Mouse (Mus musculus): ENCODE measurements at regions not wholly inside any gene's neighbourhood (a gene's known extent, or its start where the extent isn't known, plus 50 kb on each side); places are given as distances from the start of the nearest gene placed in this dataset.
A peak's percentile ranks its signal among the peaks of the same experiment; 100 is the strongest.

DNA sequence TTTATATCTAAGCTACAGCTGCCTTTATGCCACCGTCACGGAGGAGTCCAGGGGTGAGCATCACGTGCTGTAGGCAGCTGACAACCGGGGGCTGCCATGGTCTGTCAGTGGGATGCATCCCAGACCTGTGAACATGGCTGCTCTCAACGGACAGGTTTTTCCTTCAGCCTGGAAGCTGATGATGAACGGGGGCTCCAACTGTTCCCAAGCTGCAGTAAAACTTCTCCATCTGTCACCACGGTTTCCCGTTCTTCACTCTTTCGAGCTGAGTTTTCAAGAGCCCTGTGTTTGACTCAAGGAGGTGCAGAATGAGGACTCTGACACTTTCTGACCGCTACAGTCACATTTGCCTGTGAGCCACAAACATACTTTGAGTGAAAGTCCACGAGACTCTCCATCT lies 535.7 kb upstream of the Tmem132c start:
- intact Hi-C loops (cut with DNase I), result no loop called here
- no peak for DNase-seq

DNA sequence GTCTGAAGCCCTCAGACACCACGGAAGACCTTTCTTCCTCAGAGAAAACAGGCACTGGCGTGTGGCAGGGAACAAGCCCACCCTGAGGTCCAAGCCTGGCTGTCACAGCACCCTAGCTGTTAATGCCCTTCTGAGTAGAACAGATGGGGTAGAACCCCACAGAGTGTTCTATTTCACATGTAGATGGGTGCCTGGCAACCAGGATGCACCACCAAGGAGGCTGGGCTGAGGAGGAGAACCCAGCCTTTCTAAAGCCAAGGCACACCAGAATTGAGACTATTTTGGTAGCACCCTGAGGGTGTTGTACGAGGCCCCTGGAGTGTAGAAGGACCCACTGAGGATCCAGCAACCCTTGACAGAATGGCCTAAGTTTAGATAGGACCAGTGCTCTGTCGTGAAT lies 534.9 kb upstream of the Tmem132c start:
- intact Hi-C loops (cut with DNase I), result no loop called here
- DNase-seq, result no peak

DNA sequence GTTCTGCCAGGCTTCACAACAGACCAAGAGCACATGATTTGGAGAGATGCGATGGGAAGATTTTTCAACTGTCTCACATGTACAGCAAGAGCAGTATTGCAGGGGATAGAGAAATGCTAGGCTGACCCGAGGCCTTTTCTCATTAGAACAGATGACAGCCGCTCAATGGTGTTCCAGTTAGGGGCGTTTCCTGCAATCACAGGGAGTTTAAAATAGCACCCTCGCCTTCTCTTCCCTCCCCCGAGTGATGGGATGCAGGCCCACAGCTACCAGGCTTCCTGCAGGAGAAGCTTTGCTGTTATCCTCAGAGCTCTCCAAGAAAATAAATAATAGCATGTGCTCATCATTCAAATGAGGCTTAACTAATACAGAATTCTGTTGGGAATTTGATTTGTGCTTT lies 526.9 kb upstream of the Tmem132c start:
- intact Hi-C loops (cut with DNase I), result no loop called here
- DNase-seq, result no peak

DNA sequence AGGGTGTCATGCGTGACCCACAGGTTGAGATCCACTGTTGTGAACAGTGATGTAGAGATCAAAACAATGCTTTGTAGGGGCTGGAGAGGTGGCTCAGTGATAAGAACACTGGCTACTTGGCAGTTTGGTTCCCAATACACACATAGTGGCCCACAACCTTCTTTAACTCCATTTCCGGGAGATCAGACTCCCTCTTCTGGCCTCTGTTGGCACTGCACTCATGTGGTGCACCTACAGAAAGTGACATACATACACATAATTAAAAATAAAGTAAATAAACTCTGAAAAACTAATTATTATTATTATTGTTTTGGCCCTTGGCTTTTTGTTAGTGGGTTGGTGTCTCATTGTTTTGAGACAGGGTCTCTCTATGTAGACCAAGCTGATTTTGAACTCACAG lies 523.2 kb upstream of the Tmem132c start:
- intact Hi-C loops (cut with DNase I), result no loop called here
- DNase-seq, result no peak

DNA sequence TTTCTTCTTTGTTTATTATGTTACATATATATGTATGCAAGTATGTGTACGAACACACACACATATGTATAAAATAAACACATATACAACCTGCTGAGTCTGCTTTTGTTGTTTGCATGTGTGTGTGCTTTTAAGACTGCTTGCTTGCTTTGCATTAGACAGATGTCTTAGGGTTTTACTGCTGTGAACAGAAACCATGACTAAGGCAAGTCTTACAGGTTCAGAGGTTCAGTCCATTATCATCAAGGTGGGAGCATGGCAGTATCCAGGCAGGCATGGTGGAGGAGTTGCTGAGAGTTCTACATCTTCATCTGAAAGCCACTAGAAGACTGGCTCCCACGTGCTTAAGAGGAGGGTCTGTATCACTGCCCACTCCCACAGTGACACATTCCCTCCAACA lies 520.3 kb upstream of the Tmem132c start:
- intact Hi-C loops (cut with DNase I), result no loop called here
- DNase-seq, result no peak

DNA sequence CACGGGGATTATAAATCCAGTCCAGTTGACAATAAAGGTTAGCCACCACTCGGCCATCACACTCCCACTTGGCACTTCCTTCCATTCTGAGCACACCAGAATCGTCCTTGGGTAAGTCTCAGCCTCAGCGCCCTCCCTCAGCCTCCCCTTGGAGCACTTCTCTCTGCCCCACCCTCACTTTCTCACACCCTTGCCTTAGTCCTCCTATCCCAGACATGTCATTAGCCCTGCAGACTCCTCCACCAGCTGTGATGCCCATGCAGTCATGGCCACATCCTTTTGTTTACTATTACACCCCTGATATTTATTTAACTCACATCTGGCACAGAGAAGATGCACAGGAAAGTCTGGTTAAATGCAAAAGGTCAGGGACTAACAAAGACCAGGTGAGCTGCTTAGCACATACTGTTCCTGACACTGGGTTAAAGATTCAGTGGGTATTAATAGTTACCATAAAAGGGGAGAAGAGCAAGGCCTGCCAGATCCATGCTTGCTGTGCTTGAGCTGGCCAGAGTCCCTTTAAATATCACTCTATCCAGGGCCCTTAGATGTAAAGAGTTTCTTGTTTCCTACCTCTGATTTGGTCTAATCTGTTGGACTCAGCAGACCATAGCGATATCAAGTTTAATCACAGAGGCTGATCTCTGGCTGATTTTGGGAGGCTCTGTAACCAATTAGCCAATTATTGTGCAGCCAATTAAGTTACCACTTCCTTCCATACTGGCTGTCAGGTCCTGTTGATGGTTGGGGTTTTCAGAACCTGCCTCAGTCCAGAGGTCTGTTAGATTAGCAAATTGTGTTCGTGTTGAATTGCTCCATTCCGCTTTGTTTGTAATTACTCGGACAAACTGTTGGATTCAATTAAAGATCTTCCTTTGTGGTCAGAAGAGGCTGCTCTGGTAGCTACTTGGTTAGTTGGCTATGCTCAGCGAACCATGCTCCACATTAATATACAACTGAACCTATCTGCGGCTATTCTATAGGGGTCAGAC lies 518.0 kb upstream of the Tmem132c start:
- intact Hi-C loops (cut with DNase I), result no loop called here
- no peak for DNase-seq

DNA sequence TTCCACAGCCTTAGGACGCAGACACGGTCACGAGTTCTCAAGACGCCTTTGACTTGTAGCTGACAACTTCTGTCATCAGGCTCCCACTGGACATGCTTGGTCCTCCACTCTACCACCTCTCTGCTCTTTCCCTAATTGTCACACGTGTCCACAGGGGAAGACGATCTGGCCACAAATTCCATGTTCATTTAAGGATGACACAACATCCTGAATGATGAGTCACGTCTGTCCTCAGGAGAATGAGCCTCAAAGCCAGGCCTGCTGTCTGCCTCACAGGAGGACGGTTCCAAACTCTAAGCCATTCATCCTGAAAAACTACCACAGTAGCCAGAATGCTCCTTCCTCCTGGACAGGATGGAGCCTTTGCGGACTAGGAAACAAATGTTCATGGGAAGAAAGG lies 517.3 kb upstream of the Tmem132c start:
- DNase-seq, result no peak
- intact Hi-C loops (cut with DNase I), result no loop called here

DNA sequence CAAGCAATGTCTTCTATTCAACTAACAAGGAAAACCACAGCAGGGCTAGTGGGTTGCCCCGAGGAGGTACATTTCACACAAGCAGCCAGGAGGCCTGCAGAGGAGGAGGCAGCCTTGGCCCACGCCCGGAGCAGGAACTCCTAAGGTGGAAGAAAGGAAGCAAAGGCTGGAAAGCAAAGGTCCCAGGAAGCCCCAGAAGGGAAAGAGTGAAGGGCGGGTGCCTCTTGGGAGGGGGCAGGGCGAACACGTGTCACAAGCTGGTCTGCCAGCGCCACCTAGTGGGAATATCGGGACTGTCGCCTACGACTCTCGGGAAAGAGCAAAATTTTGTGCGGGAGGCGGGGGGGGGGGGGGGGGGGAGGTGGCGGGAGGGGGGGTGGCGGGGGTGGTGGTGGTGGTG lies 508.1 kb upstream of the Tmem132c start:
- intact Hi-C loops (cut with DNase I), result no loop called here
- peak; percentile 7 to 18 for DNase-seq

DNA sequence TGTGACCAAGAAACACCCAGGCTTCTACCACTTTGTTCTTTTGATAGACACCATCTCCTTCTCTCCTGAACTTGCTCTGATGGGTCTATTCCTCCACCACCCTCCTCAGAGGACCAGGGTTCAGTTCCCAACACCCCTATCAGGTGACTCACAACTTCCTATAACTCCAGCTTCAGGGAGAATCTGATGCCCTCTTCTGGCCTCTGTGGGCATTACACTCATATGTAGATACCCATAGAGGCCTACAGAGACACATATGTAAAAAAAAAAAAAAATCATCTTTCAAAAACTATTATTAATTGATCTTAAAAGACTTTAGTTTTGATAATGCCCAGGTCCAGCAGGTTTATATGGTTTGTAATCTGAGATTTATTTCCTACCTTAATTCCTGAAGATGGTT lies 505.9 kb upstream of the Tmem132c start:
- intact Hi-C loops (cut with DNase I), result no loop called here
- no peak for DNase-seq

DNA sequence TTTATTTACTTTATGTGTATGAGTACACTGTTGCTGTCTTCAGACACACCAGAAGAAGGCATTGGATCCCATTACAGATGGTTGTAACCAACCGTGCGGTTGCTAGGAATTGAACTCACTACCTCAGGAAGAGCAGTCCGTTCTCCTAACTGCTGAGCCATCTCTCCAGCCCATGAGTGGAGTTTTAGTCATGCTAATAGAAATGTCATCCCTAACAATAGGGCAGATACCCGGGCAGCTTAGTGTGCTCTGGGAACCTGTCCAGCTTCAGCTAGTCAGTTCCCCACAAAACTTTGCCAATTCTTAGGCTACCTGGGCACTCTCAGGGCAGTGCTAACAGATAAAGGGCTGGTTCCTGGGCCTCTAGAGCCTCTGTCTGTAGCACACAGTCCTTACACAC lies 503.9 kb upstream of the Tmem132c start:
- DNase-seq, result no peak
- intact Hi-C loops (cut with DNase I), result no loop called here

DNA sequence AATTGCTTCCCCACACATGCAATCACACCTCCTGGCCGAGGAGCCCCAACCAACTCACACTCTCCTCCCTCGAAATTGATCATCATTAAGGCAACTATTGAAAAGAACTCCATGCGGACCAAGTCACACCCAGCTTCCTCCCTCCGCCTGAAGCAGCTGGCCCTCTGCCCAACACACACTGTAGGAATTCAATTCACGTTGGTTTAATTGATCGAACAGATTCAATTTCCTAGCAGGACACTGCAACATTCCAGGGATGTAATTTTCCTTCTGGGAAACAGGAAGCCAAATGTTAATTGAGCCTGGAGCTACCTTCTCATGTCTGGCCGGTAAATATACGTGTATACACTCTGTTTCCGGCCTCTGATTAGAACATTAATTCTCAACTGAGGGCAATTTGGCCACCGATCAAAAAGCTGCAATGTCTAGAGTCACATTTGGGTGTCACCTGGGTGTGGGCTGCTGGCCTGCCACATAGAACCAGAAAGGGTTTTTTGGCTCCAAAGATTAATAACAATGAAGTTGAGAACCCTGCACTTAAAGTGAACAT lies 500.7 kb upstream of the Tmem132c start:
- DNase-seq, result no peak
- intact Hi-C loops (cut with DNase I), result no loop called here

DNA sequence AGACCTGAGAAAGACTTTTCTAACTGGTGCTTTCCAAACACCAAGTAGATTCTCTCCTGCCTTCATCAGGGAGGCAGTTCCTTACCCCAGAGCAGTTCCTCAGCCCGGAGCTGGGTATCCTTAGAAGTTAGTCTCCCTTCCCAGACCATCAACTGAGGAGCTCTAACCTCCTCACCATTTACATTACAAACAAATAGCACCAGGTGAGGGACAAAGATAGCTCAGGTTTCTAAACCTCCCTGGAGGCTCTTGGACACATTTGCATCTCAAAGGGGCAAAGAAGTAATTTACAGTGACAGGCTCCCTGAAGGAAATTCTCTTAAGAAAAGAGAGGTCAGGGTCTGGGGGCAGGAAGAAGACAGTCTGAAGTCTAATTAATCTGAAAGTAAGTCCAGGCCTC lies 486.5 kb upstream of the Tmem132c start:
- intact Hi-C loops (cut with DNase I), result no loop called here

DNA sequence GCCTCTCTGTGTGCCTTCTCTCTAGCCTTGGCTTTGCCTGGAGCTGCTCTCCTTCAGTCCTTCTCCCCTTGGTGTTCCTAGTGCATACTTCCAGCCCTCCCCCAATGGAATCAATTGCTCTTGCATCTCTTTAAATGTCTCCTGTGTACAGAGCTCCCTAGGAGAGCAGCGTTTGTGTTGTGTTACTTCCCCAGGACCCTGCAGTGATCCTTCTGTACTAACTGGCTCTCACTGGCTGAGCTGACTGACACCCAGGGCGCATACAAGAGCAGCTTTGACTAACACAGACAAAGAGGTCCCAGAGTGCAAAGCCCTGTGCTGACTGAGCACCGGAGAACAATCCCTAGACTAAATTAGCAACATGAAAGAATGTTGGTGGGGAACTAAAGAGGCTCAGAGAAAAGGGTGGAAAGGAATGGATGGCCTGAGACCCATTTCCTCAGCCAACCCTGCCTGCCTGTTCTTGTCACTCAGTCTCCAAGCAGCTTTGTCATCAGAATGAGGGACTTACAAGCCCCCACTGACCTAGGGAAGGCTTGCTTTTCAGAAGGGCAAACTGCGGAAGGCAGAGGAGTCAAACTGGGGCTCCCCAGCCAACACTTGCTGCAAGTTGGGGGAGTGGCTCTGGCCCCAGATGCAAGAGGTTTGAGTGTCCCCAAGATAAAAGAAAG lies 476.4 kb upstream of the Tmem132c start:
- no peak for DNase-seq
- intact Hi-C loops (cut with DNase I), result no loop called here

More for the DNA sequence above, 486.5 kb upstream of the Tmem132c start:
- no peak for DNase-seq

DNA sequence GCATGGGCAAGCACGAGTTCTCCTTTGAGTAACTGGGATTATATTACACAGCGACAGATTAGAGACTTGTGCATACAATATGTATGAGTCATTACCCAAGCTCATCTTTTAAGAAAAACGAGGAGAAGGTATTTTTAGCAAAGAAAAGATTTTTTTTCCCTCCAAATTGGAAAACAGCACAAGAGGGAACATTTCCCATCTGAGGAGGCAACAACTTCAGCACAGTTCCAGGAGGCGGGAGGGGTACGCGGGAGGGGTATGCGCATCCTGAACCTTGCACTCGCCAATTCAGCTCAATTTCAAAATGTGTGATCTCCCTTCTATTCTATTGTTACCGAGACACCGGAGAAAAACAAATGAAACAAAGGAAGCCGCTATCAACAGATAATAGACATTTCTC lies 472.6 kb upstream of the Tmem132c start:
- intact Hi-C loops (cut with DNase I), result no loop called here
- no peak for DNase-seq

DNA sequence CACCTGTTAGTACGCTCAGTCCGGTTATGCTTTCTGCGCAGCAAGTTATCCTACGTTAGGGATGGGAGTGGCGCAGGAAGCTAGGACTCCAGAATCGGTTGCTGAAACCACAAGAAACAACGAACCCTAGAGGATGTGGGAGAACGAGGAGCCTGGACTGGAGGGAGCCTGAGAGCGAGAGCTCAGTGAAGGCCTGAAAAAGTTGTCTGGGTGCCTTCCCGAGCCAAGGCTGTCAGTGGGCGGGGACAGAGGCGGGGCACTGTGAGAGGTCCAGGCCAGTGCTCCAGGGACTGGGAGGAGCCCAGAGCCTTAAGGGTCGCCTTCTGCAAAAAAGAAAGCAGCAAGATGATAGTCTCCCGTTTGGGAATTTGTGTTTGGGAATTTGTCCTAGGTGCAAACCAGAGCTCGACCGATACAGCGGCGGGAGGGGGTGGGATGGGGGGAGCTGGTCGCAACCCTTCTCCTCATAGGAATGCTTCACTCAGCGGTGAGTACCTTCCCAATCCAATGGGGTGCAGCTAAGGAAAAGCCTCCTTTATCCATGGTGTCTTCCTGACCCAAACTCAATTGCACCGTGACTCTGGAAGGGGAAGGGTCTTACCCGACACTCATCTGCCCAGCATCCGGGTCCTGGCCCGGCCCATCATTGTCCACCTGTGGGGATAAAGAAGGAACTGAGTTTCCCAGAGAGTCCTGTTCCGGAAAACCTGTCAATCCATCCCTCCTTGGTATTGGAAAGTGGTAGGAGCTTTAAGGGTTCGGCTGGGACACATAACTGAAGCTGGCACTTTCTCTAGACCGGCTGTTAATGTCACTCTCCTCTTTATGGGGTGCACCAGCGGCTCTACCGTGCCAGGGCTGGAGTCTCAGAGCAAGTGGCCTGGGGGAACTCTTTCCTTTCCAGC lies 453.6 kb upstream of the Tmem132c start:
- intact Hi-C loops (cut with DNase I), result no loop called here

DNA sequence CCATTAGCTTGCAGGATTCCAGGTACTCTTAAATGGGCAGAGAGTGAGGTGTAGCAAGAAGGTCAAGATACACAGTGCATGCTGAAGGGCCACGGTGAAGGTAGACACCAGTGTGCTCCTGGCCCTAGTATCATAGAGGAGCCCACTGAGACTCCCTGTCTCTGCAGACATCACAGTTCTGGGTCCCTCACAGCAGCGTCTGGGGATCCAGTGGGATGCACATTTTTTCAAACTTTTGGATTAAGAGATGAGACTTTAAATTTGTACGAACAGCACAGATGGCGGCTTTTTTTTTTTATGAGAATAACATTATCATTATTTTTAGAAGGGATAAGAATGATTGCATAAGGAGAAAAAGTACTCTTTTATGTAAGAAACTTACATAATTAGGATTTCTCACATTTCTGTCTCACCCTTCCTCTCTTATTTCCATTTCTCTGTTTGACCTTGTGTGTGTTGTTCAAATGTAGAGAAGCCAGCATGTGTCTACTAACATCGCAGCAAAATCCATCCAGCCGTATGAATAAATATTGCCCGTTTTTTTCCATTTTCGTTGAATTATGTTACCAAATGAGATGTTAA lies 441.8 kb upstream of the Tmem132c start:
- intact Hi-C loops (cut with DNase I), result no loop called here
- DNase-seq, result no peak

More for the DNA sequence above, 453.6 kb upstream of the Tmem132c start:
- DNase-seq, result peak; percentile 20 to 41

DNA sequence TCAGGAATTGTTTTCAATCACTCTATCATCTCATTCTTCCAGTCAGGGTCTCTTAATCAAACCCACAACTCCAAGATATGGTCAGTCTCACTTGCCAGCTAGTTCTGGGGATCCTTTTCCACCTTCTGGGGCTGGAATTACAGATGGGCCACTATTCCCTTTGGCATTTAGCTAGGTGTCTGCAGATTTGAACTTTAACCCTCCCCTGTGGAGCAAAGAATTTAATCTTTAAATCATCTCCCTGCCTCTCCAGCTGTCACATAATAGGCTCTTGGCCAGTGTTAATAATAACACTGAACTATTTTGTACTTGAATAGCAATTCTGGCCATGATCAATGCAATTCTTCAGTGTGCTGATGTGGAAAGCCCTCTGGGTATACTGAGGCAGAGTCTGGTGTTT lies 435.0 kb upstream of the Tmem132c start:
- DNase-seq, result no peak
- intact Hi-C loops (cut with DNase I), result no loop called here

DNA sequence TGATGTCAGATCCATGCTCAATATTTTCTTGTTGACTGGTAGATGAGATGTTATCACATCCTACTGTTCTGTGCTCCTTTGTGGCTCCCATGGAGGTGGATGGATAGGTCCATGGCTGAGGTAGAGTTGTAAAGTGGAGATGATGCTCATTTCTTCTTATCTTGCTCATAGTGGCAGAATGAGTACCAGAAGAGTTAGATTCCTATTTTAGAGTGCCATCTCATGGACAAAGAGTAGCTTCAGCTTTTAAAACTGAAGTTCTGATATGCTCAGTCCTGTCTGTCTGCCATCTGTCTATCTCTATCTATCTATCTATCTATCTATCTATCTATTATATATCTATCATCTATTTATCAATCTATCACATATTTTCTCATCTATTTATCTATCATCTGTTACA lies 425.5 kb upstream of the Tmem132c start:
- DNase-seq, result no peak
- intact Hi-C loops (cut with DNase I), result no loop called here

DNA sequence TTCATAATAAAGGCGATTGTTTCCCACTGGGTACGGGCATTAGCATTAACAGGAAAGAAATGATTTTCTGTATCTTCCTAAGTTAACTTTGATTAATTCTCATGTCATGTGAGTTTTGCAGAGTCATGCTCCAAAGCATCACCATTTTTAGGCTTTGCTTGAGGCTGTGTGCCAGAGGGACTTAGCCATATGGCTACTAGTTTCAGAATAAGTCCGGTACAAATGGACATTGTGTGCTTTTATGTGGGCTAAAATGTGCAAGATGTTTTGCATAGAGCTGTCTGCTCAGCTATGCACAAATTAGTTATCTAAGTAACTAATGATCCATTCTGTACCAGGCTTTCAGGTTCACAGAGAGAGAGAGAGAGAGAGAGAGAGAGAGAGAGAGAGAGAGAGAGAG lies 406.2 kb upstream of the Tmem132c start:
- intact Hi-C loops (cut with DNase I), result no loop called here
- DNase-seq, result no peak

DNA sequence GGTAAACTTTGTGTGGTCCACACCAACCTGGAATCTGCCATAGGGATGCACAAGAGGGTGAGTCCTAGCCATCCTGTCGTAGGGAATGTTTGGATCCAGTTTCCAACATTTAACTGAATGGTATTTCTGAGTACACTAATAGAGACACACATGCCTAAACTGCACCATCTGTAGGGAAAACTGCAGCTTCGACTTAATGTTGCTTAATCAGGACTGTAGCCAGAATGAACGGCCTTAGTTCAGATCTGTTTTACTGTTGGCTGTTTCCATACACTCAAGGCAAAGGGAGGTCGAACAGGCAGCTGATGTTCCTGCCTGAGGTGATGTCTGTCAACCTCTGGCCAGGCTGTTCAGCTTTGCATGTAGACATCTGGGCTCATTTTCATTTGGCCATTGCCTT lies 399.0 kb upstream of the Tmem132c start:
- DNase-seq, result no peak
- intact Hi-C loops (cut with DNase I), result no loop called here

Data from heart, postnatal 36 days (tissue).